Comparison of ENCODE assay signal across 19 mouse cellular contexts in the genomic region with DNA sequence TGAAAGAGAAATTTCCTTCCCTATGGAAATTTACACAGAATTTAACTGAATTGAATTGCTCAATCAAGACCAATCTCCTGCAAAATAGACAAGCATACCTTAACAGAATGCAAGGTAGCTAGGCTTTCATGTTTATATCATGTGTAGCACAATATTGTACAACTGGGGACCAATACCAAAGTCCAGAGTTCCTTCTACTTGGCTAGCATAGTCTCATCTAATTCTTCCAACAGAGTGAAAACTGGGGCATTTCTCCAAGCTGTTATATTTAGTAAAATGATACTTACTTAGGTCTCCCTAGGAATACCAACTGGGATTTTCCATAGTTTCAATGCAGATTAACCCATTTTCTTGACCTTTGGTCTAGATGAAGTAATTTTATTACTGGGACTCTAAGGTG.
"Had no signal": no experiment of that assay in that cellular context is flagged by ENCODE, and none has a peak within 500 bp of the region (broad histone marks: within the 10 kb centered on the region; RNA-seq: fewer than 3 reads in every experiment).

No protein-coding gene starts in this region.

- H3K9me3 ChIP-seq: lung, embryonic 15.5 days; midbrain, embryonic 10.5 days; midbrain, embryonic 13.5 days; neural tube, embryonic 13.5 days; neural tube, embryonic 15.5 days had no signal

- DNase-seq: lung, adult 2 months; lung, postnatal 14 days; lung, postnatal 36 days; retina, postnatal 1 day; right cerebral cortex, adult 18-20 months; right cerebral cortex, postnatal 25 days; right cerebral cortex, postnatal 4 days; spleen, adult 18-20 months; thymus, adult 18-20 months; thymus, postnatal 14 days; thymus, postnatal 36 days had no signal

- ATAC-seq: lung, postnatal 0 days; midbrain, embryonic 13.5 days; midbrain, embryonic 16.5 days had no signal

- H3K9ac ChIP-seq: lung, embryonic 15.5 days; midbrain, embryonic 13.5 days; neural tube, embryonic 13.5 days; neural tube, embryonic 15.5 days had no signal

- H3K4me2 ChIP-seq: lung, embryonic 15.5 days; midbrain, embryonic 13.5 days; neural tube, embryonic 13.5 days; neural tube, embryonic 15.5 days had no signal

- H3K27ac ChIP-seq: lung, embryonic 15.5 days; midbrain, embryonic 10.5 days; midbrain, embryonic 13.5 days; neural tube, embryonic 13.5 days; neural tube, embryonic 15.5 days had no signal

- H3K27me3 ChIP-seq: lung, embryonic 15.5 days; midbrain, embryonic 13.5 days; neural tube, embryonic 13.5 days; neural tube, embryonic 15.5 days had no signal

- H3K4me3 ChIP-seq: lung, embryonic 15.5 days; midbrain, embryonic 10.5 days; midbrain, embryonic 13.5 days; myocyte; neural tube, embryonic 13.5 days; neural tube, embryonic 15.5 days had no signal

- H3K4me1 ChIP-seq: lung, embryonic 15.5 days; midbrain, embryonic 10.5 days; midbrain, embryonic 13.5 days; neural tube, embryonic 13.5 days; neural tube, embryonic 15.5 days had no signal
